Mouse (Mus musculus) liver, embryonic 14.5 days (tissue): Measurements from ENCODE around the gene Tpm1. TPM values are rescaled to one million over a fixed set of nuclear protein-coding genes. Genes with fewer than 3 reads are reported as not detected.

Experiments
- ATAC-seq: fragments of 200-750 bp; cut with Nextera tagmentation; 2 replicates; pipeline ENCODE4 v1.8.0; 2017; ENCODE audit warnings: moderate number of reproducible peaks, mild to moderate bottlenecking, moderate library complexity; ENCODE audit not compliant: insufficient read depth
- DNase-seq, 3 experiments: peaks; one replicate each; pipeline ENCODE4 v3.0.0-alpha.2; 2012 to 2013; ENCODE audit warnings: low read depth in 3 of 3, low spot score in 3 of 3
- H3K27ac ChIP-seq: fragments of 300-500 bp; sonication (generic); 2 replicates; pipeline ENCODE4 v1.5.1; 2014; ENCODE audit warnings: moderate library complexity, mild to moderate bottlenecking, control low read depth, inconsistent platforms
- H3K27me3 ChIP-seq: fragments of 300-500 bp; sonication (generic); 2 replicates; pipeline ENCODE4 v1.6.1; 2014; ENCODE audit warnings: mild to moderate bottlenecking, low read length, moderate library complexity; ENCODE audit not compliant: control insufficient read depth, insufficient read depth
- H3K36me3 ChIP-seq: fragments of 300-500 bp; sonication (generic); replicated peaks from 2 replicates; pipeline ENCODE4 v1.6.1; 2014; ENCODE audit warnings: low read depth; ENCODE audit not compliant: control insufficient read depth, insufficient read depth
- H3K4me1 ChIP-seq, 2 experiments: fragments of 200-500 bp in 1 of 2; fragments of 300-500 bp in 1 of 2; sonication (generic) in 1 of 2; replicated peaks; 2 replicates each; pipeline ENCODE4 v1.6.1; 2012 to 2014; ENCODE audit warnings: antibody characterized with exemption in 1 of 2, inconsistent platforms in 1 of 2, low read length in 1 of 2; ENCODE audit not compliant: control insufficient read depth in 2 of 2, insufficient read depth in 2 of 2
- H3K4me2 ChIP-seq: fragments of 300-500 bp; sonication (generic); 2 replicates; pipeline ENCODE4 v1.6.1; 2014; ENCODE audit warnings: low read depth, mild to moderate bottlenecking, control low read depth, moderate library complexity
- H3K4me3 ChIP-seq, 2 experiments: fragments of 200-500 bp in 1 of 2; fragments of 300-500 bp in 1 of 2; sonication (generic) in 1 of 2; 2 replicates each; pipeline ENCODE4 v1.5.1; 2012 to 2014; ENCODE audit warnings: low read depth in 2 of 2, low read length in 2 of 2, mild to moderate bottlenecking in 2 of 2, control low read depth in 1 of 2, inconsistent platforms in 1 of 2, moderate library complexity in 1 of 2; ENCODE audit not compliant: insufficient read depth in 1 of 2
- H3K9ac ChIP-seq: fragments of 300-500 bp; sonication (generic); replicated peaks from 2 replicates; pipeline ENCODE4 v1.6.1; 2014; ENCODE audit warnings: mild to moderate bottlenecking, control low read depth, moderate library complexity
- H3K9me3 ChIP-seq: fragments of 300-500 bp; sonication (generic); 2 replicates; pipeline ENCODE4 v1.6.1; 2016; ENCODE audit warnings: low read length, mixed read lengths; ENCODE audit not compliant: control insufficient read depth
- CTCF ChIP-seq: IDR thresholded peaks from 2 replicates; pipeline ENCODE4 v1.5.1; 2016; ENCODE audit warnings: antibody characterized with exemption, low read depth, control low read depth
- EP300 ChIP-seq: IDR thresholded peaks from 2 replicates; pipeline ENCODE4 v1.6.1; 2016; ENCODE audit warnings: antibody characterized with exemption, low read depth
- WGBS: fragments of 180-500 bp; shearing (Covaris S2); extraction: QIAGEN DNeasy Blood & Tissue Kit; methylation state at CpG from one replicate; pipeline ENCODE4 v1.1.7; 2014; ENCODE audit not compliant: insufficient replicate concordance; 5-methylcytosine and 5-hydroxymethylcytosine counted together
- polyA plus RNA-seq, 2 experiments: library from polyadenylated mRNA; depleted of rRNA in 1 of 2; stranded (reverse) in 1 of 2; unstranded in 1 of 2; fragments of >200 nt; fragmentation: Nextera tagmentation in 1 of 2; extraction: Ambion mirVana in 1 of 2; gene quantifications; 2 replicates each; pipeline versions ENCODE4 v1.2.1 to v1.2.3; 2012 to 2014

Gene Tpm1
- polyA plus RNA-seq, 2 experiments = 87.4 to 113 TPM

DNA sequence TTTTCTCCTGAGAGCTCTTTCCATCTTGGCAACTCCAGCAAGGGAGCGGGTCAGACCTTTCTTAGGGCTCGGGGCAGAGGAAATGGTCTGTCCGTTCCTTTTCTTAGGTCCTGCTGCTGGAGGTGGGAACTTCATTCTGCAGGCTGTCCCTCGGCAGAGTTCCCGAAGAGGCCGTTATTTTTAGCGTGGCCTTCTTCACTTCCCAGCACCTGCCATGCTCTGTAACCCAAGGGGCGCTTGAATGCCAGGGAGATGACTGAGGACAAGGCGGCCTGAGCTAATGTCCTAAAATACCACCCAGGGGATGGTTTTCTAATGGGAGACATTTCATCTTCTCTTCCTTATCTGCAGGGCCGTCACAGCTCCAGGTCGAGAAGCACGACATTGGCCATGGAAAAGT, 10.5 kb upstream of the Tpm1 start:
- no peaks in the 10 kb centered on the region for H3K36me3 ChIP-seq
- no peak overlapping the region for H3K9ac ChIP-seq
- no peaks in the 10 kb centered on the region for H3K4me1 ChIP-seq
- no peaks in the 10 kb centered on the region for H3K27me3 ChIP-seq
- no peak overlapping the region for H3K4me3 ChIP-seq
- TF ChIP-seq EP300 = no peak
- no peak for TF ChIP-seq CTCF
- ATAC-seq (no peak), DNase-seq (no peak)
- WGBS = 65% methylated on average over 12 of the region's 12 CpGs
- no peak overlapping the region for H3K27ac ChIP-seq
- no peak overlapping the region for H3K4me2 ChIP-seq
- H3K9me3 ChIP-seq = no peaks in the 10 kb centered on the region

- WGBS = 69% methylated on average over 6 of the region's 6 CpGs
- DNase-seq (no peak), ATAC-seq (no peak)
- H3K36me3 ChIP-seq = no peaks in the 10 kb centered on the region
- no peaks in the 10 kb centered on the region for H3K27me3 ChIP-seq
- H3K9me3 ChIP-seq = no peaks in the 10 kb centered on the region
- no peak overlapping the region for H3K27ac ChIP-seq
- no peak overlapping the region for H3K4me2 ChIP-seq
- no peaks in the 10 kb centered on the region for H3K4me1 ChIP-seq
- TF ChIP-seq EP300 = no peak
- TF ChIP-seq CTCF = no peak
- H3K9ac ChIP-seq = no peak overlapping the region
- H3K4me3 ChIP-seq = no peak overlapping the region
Measured at GRCm38 (mm10) chr9:67058366-67058765, 9.2 kb upstream of the Tpm1 start.

- H3K4me3 ChIP-seq = no peak overlapping the region
- no peaks in the 10 kb centered on the region for H3K4me1 ChIP-seq
- 69% methylated on average over 6 of the region's 6 CpGs for WGBS
- TF ChIP-seq CTCF (no peak), EP300 (no peak)
- DNase-seq (no peak), ATAC-seq (no peak)
- H3K27ac ChIP-seq = no peak overlapping the region
- H3K36me3 ChIP-seq = no peaks in the 10 kb centered on the region
- H3K9me3 ChIP-seq = no peaks in the 10 kb centered on the region
- peaks cover 58% of the 10 kb centered on the region for H3K27me3 ChIP-seq
- H3K9ac ChIP-seq = no peak overlapping the region
- H3K4me2 ChIP-seq = no peak overlapping the region
Measured at GRCm38 (mm10) chr9:67050736-67051337, 1.6 kb upstream of the Tpm1 start.

DNA sequence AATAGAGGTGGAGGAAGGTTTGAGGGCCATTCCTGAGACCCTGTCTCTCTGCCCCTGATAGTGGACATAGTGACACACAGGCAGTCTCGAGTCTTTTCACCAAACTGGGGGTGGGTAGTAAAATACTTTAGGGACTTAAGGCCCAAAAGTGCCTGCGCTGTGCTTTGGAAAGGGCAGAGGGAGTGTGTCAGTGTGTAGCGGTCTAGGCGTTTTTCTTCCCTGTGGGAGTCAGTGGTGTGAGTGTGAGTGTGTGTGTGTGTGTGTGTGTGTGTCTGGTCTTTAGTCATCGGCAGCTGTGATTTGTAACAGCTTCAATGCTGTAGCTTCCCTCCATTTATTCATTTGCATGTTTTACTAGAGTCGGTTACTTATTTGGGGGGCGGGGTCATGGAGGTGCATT, 630 bp upstream of the Tpm1 start:
- ATAC-seq (no peak), DNase-seq (no peak)
- H3K9ac ChIP-seq = no peak overlapping the region
- no peaks in the 10 kb centered on the region for H3K4me1 ChIP-seq
- no peaks in the 10 kb centered on the region for H3K36me3 ChIP-seq
- no peak overlapping the region for H3K4me3 ChIP-seq
- 28% methylated on average over 7 of the region's 7 CpGs for WGBS
- no peak overlapping the region; the same call in 1 of the 2 replicates for H3K4me2 ChIP-seq
- TF ChIP-seq EP300 = no peak
- TF ChIP-seq CTCF = no peak
- H3K27ac ChIP-seq = no peak overlapping the region
- peaks cover 68% of the 10 kb centered on the region for H3K27me3 ChIP-seq
- no peaks in the 10 kb centered on the region for H3K9me3 ChIP-seq

DNA sequence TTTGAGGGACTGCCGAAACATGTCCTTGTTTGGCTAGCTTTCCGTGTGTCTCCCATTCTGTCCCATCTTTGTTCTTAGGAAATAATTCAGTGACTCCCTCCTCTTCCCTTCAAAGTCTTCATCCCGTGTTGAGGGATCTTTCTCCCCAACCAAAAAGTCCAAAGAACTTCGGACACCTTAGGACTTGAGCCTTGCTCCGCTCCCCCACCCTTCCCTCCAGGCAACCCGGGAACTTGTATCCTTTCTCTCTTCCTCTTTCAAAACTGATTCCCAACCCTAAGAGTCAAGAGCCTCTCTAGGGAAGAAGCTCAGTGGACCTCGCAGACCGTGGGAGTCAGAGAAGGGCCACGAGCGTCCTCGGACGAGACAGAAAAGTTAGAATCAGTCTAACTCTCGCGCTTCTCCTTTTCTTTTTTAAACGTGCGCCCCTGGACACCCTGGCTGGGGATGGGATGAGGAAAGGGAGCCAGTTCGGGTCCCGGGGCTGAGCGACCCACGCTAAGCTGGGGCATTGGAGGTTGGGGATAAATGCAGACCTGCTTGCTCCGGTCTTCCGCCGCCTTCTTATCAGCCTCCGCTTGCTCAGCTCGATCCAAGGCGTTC, 622 bp downstream of the Tpm1 start:
- TF ChIP-seq EP300 (no peak), CTCF (no peak)
- WGBS = 1% methylated on average over 26 of the region's 26 CpGs
- no peaks in the 10 kb centered on the region for H3K9me3 ChIP-seq
- no peak overlapping the region for H3K9ac ChIP-seq
- H3K4me3 ChIP-seq = peak overlapping the region; percentile 48
- peaks cover 74% of the 10 kb centered on the region for H3K27me3 ChIP-seq
- H3K36me3 ChIP-seq = no peaks in the 10 kb centered on the region
- H3K4me1 ChIP-seq = peaks cover 0 to 2% of the 10 kb centered on the region in 2 experiments; a peak in 3 of 4 replicates
- peak overlapping the region; percentile 64 for H3K4me2 ChIP-seq
- DNase-seq (no peak), ATAC-seq (no peak)
- H3K27ac ChIP-seq = no peak overlapping the region
